Mouse (Mus musculus): ENCODE results near the gene Fam32a. TPM values are rescaled to one million over a fixed set of nuclear protein-coding genes. Genes with fewer than 3 reads are reported as not detected.

Fam32a gene
- total and polyA plus RNA-seq, 3 experiments = 20.7 to 49.4 (median 34.8) TPM

GRCm38 (mm10) chr8:72273111-72273770 is 53.7 kb downstream of the Fam32a start:
- no peak overlapping the region for H3K4me3 ChIP-seq (ENCODE audit: low read depth, low read length)
- no peaks in the 10 kb centered on the region for H3K36me3 ChIP-seq (replicated peaks)
- DNase-seq (ENCODE audit: low spot score) (no peak), ATAC-seq (ENCODE audit: extremely low read depth, insufficient number of reproducible peaks, low FRiP score, poor library complexity, severe bottlenecking) (no peak)
- peaks cover 2% of the 10 kb centered on the region; the same call in 1 of the 2 replicates for H3K27me3 ChIP-seq (ENCODE audit: insufficient read depth, low read length)
- no peak for TF ChIP-seq GATA2 (IDR thresholded peaks at IDR 0.05; ENCODE audit: borderline replicate concordance, low read depth, low read length)
- no peak for TF ChIP-seq CTCF (IDR thresholded peaks at IDR 0.05; ENCODE audit: low read depth, low read length)
- no peak for TF ChIP-seq GATA1 (IDR thresholded peaks at IDR 0.05; ENCODE audit: borderline replicate concordance, low read length)
- TF ChIP-seq TAL1 (conservative IDR thresholded peaks at IDR 0.05; ENCODE audit: low read depth, low read length) = no peak
- no peak for TF ChIP-seq POLR2AphosphoS5 (IDR thresholded peaks at IDR 0.05; ENCODE audit: insufficient replicate concordance, low read depth, low read length)
- H3K4me1 ChIP-seq (ENCODE audit: insufficient read depth, low read depth, low read length) = peaks cover 85% of the 10 kb centered on the region
- peaks cover under 1% of the 10 kb centered on the region for H3K9me3 ChIP-seq (replicated peaks)

- H3K9me3 ChIP-seq (replicated peaks) = no peaks in the 10 kb centered on the region; the same call in 1 of the 2 replicates
- no peak overlapping the region for H3K4me3 ChIP-seq (ENCODE audit: low read depth, low read length)
- H3K36me3 ChIP-seq (replicated peaks) = no peaks in the 10 kb centered on the region
- H3K4me1 ChIP-seq (ENCODE audit: insufficient read depth, low read depth, low read length) = peaks cover 83% of the 10 kb centered on the region
- TF ChIP-seq GATA2 (IDR thresholded peaks at IDR 0.05; ENCODE audit: borderline replicate concordance, low read depth, low read length) (no peak), CTCF (IDR thresholded peaks at IDR 0.05; ENCODE audit: low read depth, low read length) (no peak), TAL1 (conservative IDR thresholded peaks at IDR 0.05; ENCODE audit: low read depth, low read length) (no peak), GATA1 (IDR thresholded peaks at IDR 0.05; ENCODE audit: borderline replicate concordance, low read length) (no peak), POLR2AphosphoS5 (IDR thresholded peaks at IDR 0.05; ENCODE audit: insufficient replicate concordance, low read depth, low read length) (no peak)
- H3K27me3 ChIP-seq (ENCODE audit: insufficient read depth, low read length) = peaks cover 2% of the 10 kb centered on the region; the same call in 1 of the 2 replicates
- DNase-seq (ENCODE audit: low spot score) = no peak
- no peak for ATAC-seq (ENCODE audit: extremely low read depth, insufficient number of reproducible peaks, low FRiP score, poor library complexity, severe bottlenecking)
Measured at GRCm38 (mm10) chr8:72273807-72274206, 54.3 kb downstream of the Fam32a start.

Other genes starting within 250 kb of the Fam32a start
- gene Cyp4f18, start 210.1 kb upstream of the Fam32a start, total RNA-seq (2014; fragmentation: Nextera tagmentation) = not detected in 2 replicates
- 0.12 TPM in 1 of 2 replicates, not detected in the other for gene Cyp4f18, start 210.1 kb upstream of the Fam32a start, total RNA-seq (2017)
- gene Cyp4f18, start 210.1 kb upstream of the Fam32a start, polyA plus RNA-seq (2012) = 0.10 and 0.12 TPM in 2 replicates
- 0.29 TPM in 1 of 2 replicates, not detected in the other for gene Olfr372, start 178.5 kb upstream of the Fam32a start, total RNA-seq (2014; fragmentation: Nextera tagmentation)
- 0.12 and 0.27 TPM in 2 replicates for gene Olfr372, start 178.5 kb upstream of the Fam32a start, total RNA-seq (2017)
- gene Olfr372, start 178.5 kb upstream of the Fam32a start, polyA plus RNA-seq (2012) = not detected in 2 replicates
- not detected in 2 replicates for gene Olfr373, start 136.6 kb upstream of the Fam32a start, total RNA-seq (2014; fragmentation: Nextera tagmentation)
- 0.05 and 0.06 TPM in 2 replicates for gene Olfr373, start 136.6 kb upstream of the Fam32a start, total RNA-seq (2017)
- not detected in 2 replicates for gene Olfr373, start 136.6 kb upstream of the Fam32a start, polyA plus RNA-seq (2012)
- gene Olfr374, start 112.7 kb upstream of the Fam32a start, total RNA-seq (2014; fragmentation: Nextera tagmentation) = not detected in 2 replicates
- 0.12 and 0.22 TPM in 2 replicates for gene Olfr374, start 112.7 kb upstream of the Fam32a start, total RNA-seq (2017)
- gene Olfr374, start 112.7 kb upstream of the Fam32a start, polyA plus RNA-seq (2012) = not detected in 2 replicates
- not detected in 2 replicates for gene Tpm4, start 84.8 kb upstream of the Fam32a start, total RNA-seq (2014; fragmentation: Nextera tagmentation)
- gene Tpm4, start 84.8 kb upstream of the Fam32a start, total RNA-seq (2017) = 2.2 and 2.7 TPM in 2 replicates
- 0.03 and 0.04 TPM in 2 replicates for gene Tpm4, start 84.8 kb upstream of the Fam32a start, polyA plus RNA-seq (2012)
- 63.9 and 77.0 TPM in 2 replicates for gene Rab8a, start 58.5 kb upstream of the Fam32a start, total RNA-seq (2014; fragmentation: Nextera tagmentation)
- 418 and 431 TPM in 2 replicates for gene Rab8a, start 58.5 kb upstream of the Fam32a start, total RNA-seq (2017)
- 51.8 and 63.6 TPM in 2 replicates for gene Rab8a, start 58.5 kb upstream of the Fam32a start, polyA plus RNA-seq (2012)
- gene Hsh2d, start 30.1 kb upstream of the Fam32a start, total RNA-seq (2014; fragmentation: Nextera tagmentation) = 1.6 TPM in 1 of 2 replicates, not detected in the other
- gene Hsh2d, start 30.1 kb upstream of the Fam32a start, total RNA-seq (2017) = 0.16 and 0.35 TPM in 2 replicates
- gene Hsh2d, start 30.1 kb upstream of the Fam32a start, polyA plus RNA-seq (2012) = 1.5 and 2.2 TPM in 2 replicates
- not detected in 2 replicates for gene Cib3, start 6.9 kb upstream of the Fam32a start, total RNA-seq (2014; fragmentation: Nextera tagmentation)
- gene Cib3, start 6.9 kb upstream of the Fam32a start, total RNA-seq (2017) = 0.23 TPM in 1 of 2 replicates, not detected in the other
- not detected in 2 replicates for gene Cib3, start 6.9 kb upstream of the Fam32a start, polyA plus RNA-seq (2012)
- not detected in 2 replicates for gene Gm11034, start 6.1 kb upstream of the Fam32a start, total RNA-seq (2014; fragmentation: Nextera tagmentation)
- gene Gm11034, start 6.1 kb upstream of the Fam32a start, total RNA-seq (2017) = not detected in 2 replicates
- gene Gm11034, start 6.1 kb upstream of the Fam32a start, polyA plus RNA-seq (2012) = not detected in 2 replicates
- 49.8 and 62.7 TPM in 2 replicates for gene Ap1m1, start 20.3 kb downstream of the Fam32a start, total RNA-seq (2014; fragmentation: Nextera tagmentation)
- 35.0 and 39.4 TPM in 2 replicates for gene Ap1m1, start 20.3 kb downstream of the Fam32a start, total RNA-seq (2017)
- gene Ap1m1, start 20.3 kb downstream of the Fam32a start, polyA plus RNA-seq (2012) = 93.8 and 98.3 TPM in 2 replicates
- 66.3 and 84.2 TPM in 2 replicates for gene Gm10282, start 85.5 kb downstream of the Fam32a start, total RNA-seq (2014; fragmentation: Nextera tagmentation)
- 80.3 and 87.9 TPM in 2 replicates for gene Gm10282, start 85.5 kb downstream of the Fam32a start, total RNA-seq (2017)
- gene Gm10282, start 85.5 kb downstream of the Fam32a start, polyA plus RNA-seq (2012) = 164 and 205 TPM in 2 replicates
- gene Klf2, start 99.3 kb downstream of the Fam32a start, total RNA-seq (2014; fragmentation: Nextera tagmentation) = not detected in 2 replicates
- gene Klf2, start 99.3 kb downstream of the Fam32a start, total RNA-seq (2017) = 0.11 and 0.12 TPM in 2 replicates
- 1.1 and 1.9 TPM in 2 replicates for gene Klf2, start 99.3 kb downstream of the Fam32a start, polyA plus RNA-seq (2012)
- 95.7 and 110 TPM in 2 replicates for gene Eps15l1, start 201.7 kb downstream of the Fam32a start, total RNA-seq (2014; fragmentation: Nextera tagmentation)
- gene Eps15l1, start 201.7 kb downstream of the Fam32a start, total RNA-seq (2017) = 31.9 and 37.2 TPM in 2 replicates
- gene Eps15l1, start 201.7 kb downstream of the Fam32a start, polyA plus RNA-seq (2012) = 10.8 and 16.7 TPM in 2 replicates
- 3.6 and 5.1 TPM in 2 replicates for gene Calr3, start 224.1 kb downstream of the Fam32a start, total RNA-seq (2014; fragmentation: Nextera tagmentation)
- gene Calr3, start 224.1 kb downstream of the Fam32a start, total RNA-seq (2017) = 0.58 and 0.87 TPM in 2 replicates
- gene Calr3, start 224.1 kb downstream of the Fam32a start, polyA plus RNA-seq (2012) = 0.08 and 0.13 TPM in 2 replicates
- 10.8 and 17.2 TPM in 2 replicates for gene 1700030K09Rik, start 224.2 kb downstream of the Fam32a start, total RNA-seq (2014; fragmentation: Nextera tagmentation)
- 7.3 and 9.0 TPM in 2 replicates for gene 1700030K09Rik, start 224.2 kb downstream of the Fam32a start, total RNA-seq (2017)
- gene 1700030K09Rik, start 224.2 kb downstream of the Fam32a start, polyA plus RNA-seq (2012) = 3.9 and 5.0 TPM in 2 replicates

All from G1E (cell line).